Mouse (Mus musculus) cerebellum, adult 2 months (tissue): ENCODE measurements around the gene Tnrc6a.

ENCODE experiments used
- CTCF ChIP-seq: fragments of 200-500 bp; IDR thresholded peaks from 2 replicates; pipeline ENCODE4 v1.5.1; 2011; ENCODE audit warnings: low read depth, mild to moderate bottlenecking, control low read depth, low read length, moderate library complexity, borderline replicate concordance; ENCODE audit not compliant: insufficient read depth
- POLR2A ChIP-seq: fragments of 200-500 bp; IDR thresholded peaks from 2 replicates; pipeline ENCODE4 v1.6.1; 2011; ENCODE audit warnings: low read length, control low read depth, borderline replicate concordance; ENCODE audit not compliant: insufficient read depth

DNA sequence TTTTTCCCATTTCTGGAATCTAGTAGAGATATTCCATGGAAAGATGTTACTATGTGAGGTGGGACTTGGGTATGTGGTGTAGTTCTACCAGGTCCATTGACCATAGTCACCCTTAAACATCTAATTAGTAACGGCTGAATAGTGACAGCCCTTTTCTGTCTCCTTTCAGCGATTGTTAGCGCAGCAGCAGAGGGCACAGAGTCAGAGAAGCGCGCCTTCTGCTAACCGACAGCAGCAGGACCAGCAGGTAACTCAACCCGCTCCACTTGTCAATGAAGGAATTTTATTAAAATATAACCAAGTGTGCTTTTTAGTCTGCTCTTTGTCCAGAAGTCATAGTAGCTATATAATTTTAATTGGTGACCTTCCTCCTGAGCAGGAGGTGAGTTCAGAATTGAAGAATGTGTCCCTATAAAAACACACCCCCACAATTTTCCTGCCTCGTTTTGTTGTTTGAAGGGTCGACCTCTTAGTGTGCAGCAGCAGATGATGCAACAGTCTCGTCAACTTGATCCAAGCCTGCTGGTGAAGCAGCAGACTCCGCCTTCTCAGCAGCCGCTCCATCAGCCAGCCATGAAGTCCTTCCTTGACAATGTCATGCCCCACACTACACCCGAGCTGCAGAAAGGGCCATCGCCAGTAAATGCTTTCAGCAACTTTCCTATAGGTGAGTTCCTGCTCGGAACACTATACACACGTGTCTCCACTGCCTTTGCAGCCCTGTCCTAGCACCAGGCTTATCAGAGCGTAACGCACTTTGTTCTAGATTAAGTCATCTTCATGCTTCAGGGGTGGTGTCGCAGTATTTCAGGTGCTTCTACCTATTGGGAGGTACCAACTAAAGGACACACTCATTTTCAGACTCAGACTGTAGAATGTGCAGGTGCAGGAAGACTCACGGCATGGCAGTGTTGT lies 58.4 kb downstream of the Tnrc6a start:
- TF ChIP-seq CTCF (no peak), POLR2A (no peak)
